Mouse (Mus musculus) lung, adult 2 months (tissue): ENCODE results near the gene Ptges.

Experiments used
- CTCF ChIP-seq: fragments of 200-500 bp; IDR thresholded peaks from 2 replicates; pipeline ENCODE4 v1.5.1; 2011; ENCODE audit warnings: mild to moderate bottlenecking, low read length, control low read depth; ENCODE audit not compliant: insufficient read depth
- POLR2A ChIP-seq: fragments of 200-500 bp; IDR thresholded peaks from 2 replicates; pipeline ENCODE4 v1.6.1; 2011; ENCODE audit warnings: low read depth, mild to moderate bottlenecking, control low read depth, low read length, borderline replicate concordance; ENCODE audit errors: extremely low read depth

- TF ChIP-seq CTCF: no peak
- TF ChIP-seq POLR2A: no peak
Observed at GRCm38 (mm10) chr2:30875096-30875495, 54.6 kb downstream of the Ptges start.
